Mouse (Mus musculus): ENCODE data around the gene Gm44973.
"Not testable (repeated sequence)": the region's sequence is repeated elsewhere in the genome, so short reads cannot be mapped to it uniquely, and the experiment has no call there.

Gm44973 gene

GRCm38 (mm10) chr7:5015118-5016001 is at the start of gene Gm44973:
Gene Gm44973 (plus strand): TSS chr7:5015496.
- peak; percentile 89 for DNase-seq (ENCODE audit: low read depth, low spot score)

DNA sequence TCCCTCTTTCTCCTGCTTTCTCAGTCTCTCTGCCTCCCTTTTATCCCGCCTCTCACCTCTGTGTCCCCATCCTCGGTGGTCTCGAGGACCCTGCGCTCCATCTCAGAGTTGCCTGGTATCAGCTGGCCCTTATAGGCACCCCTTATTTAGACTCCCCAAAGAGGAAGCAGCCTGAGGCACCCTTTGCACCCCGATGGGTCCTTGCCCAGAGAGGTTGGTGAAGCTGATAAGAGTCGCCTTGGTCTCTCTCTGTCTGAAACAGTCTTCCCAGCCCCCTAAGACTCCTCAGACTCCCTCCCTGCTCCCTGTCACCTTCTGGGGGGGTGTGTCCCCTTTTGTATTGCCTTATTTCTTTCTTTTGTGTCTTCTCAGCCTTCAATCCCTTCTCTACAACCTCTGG is 44.2 kb upstream of the Gm44973 start, which contains the start of gene Sbk3:
Gene Sbk3 (minus strand): TSS at position 101 of the 400 bp plus-strand sequence.
- no peak for DNase-seq (ENCODE audit: low read depth, low spot score)

DNA sequence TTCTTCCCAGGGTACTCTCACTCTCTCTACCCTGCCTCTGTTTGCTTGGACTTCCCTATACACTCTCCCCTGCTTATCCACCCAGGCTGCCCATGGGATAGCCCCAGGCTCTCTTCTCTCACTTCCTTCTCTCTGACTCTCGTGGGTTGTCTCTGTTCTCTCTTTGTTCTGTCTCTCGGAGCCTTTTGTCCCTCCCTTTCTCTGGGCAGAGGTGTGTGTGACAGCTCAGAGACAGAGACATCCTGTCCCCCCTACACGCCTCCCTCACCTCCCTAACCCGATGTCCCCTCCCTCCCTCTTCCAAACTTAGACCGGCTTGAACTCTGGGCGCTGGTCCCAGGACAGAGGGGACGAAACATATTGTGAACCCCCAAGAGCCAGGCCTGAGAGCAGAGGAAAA is 43.6 kb upstream of the Gm44973 start:
- DNase-seq (ENCODE audit: low read depth, low spot score): no peak

GRCm38 (mm10) chr7:4972321-4973047 is 42.8 kb upstream of the Gm44973 start:
- DNase-seq (ENCODE audit: low read depth, low spot score): no peak

GRCm38 (mm10) chr7:4975455-4975854 is 39.8 kb upstream of the Gm44973 start:
- no peak for DNase-seq (ENCODE audit: low read depth, low spot score)

GRCm38 (mm10) chr7:4976832-4977231 is 38.5 kb upstream of the Gm44973 start:
- DNase-seq (ENCODE audit: low read depth, low spot score): no peak

- DNase-seq (ENCODE audit: low read depth, low spot score): no peak
These were observed 27.0 kb upstream of the Gm44973 start for GRCm38 (mm10) chr7:4988250-4988649.

DNA sequence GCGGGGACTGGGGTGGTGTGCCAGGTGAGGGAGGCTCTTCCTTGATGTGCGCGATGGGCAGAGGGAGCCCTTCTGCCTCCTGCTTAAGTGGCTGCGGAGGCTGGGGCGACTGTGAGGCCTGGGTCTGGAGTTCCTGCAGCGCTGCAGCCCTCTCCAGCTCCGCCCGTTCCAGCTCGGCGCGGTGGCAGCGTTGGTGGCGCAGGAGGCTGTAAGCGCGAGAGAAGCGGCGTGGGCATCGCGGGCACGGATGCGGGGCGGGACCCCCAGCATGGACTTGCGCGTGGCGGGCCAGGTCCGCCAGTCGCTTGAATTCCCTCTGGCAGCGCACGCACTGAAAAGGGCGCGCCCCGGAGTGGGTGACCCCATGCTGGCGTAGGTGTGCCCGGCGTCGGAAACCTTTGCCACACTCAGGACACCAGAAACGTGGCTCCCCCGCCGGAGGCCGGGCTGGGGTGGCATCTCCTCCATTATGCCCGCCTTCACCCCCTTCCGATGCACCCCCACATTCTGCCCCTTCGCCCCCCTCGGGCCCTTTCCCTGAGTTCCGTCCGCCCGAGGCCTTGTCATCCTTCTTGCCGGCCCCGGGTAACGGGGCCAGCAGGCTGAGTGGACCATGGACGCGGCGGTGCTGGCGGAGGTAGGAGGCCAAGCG is 21.8 kb upstream of the Gm44973 start:
- no peak for DNase-seq (ENCODE audit: low read depth, low spot score)

DNA sequence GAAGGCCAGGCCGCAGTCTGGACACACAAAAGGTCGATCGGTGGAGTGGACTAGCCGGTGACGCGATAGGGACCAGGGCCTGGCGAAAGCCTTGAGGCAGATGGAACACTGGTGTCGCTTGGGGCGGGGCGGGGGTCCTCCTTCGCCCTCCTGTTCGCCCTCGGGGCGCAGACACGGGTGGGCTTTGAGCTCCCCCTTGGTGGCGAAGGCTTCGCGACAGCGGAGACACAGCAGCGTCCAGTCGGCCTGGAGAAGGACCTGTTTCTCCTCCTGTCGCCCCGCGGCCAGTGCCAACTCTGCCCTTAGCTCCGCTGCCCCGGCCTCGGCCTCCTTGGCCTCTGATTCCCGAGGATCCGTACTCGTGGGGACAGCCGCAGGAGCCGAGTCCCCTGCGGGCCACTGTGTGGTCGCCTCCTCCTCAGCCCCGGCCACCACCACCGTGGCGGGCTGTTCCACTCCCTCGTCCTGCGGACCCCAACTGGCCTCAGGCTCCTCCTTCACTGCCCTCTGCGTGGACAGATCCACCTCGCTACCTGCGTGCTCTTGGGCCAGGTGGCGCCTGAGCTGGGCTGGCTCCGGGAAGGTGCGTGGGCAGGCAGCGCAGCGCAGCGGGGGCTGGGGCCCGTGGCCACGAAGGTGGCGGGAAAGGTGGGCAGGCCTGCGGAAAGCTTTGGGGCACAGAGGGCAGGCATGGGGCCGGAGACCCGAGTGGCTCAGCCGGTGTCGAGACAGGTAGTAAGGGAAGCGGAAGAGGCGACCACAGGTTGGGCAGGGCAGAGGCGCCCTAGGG is 21.1 kb upstream of the Gm44973 start:
- no peak for DNase-seq (ENCODE audit: low read depth, low spot score)

GRCm38 (mm10) chr7:4995268-4996002 is 19.9 kb upstream of the Gm44973 start:
- DNase-seq (ENCODE audit: low read depth, low spot score): no peak

DNA sequence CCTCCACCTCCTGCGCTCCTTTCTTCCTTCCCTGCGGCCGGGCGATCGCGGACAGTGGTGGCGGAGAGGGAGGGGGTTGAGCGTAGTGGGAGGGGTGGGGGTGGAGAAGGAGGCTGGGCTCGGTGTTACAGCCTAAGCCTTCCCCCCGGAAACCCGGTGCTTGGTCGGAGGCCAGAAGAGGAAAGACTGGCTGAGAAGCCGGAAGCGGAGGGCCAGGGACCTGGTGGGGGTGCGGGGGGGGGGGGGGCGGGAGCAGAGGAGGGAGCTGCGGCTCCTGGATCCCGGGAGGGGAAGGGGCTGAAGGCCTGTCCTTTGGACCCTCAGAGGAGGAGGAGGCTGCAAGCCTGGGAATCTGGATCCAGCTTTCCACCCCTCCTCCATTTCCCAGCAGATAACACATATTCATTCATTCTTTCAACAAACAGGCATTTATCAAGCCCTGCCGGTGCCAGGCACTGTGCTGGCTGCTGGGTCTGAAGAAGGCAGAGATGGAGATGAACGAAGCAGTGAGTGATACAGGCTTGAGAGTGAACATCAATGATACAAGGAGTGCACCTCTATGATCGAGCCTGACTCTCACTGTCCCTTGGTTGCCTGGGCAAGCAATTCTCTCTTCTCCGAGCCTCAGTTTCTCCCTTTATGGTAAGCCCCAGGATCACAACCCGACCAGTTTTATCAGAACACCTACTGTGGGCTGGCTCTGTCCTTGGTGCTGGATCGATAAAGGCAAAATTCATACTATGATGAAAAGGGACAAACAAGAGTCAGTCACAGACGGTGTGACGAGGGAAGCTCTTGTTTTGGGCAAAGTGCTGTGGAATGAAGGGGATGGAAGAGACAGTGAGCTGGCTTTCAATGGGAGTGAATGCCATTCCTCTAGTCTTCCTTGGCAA is 19.0 kb upstream of the Gm44973 start, which contains the start of gene Zfp579:
Gene Zfp579 (minus strand): TSS at position 156 of the 893 bp plus-strand sequence.
- no peak for DNase-seq (ENCODE audit: low read depth, low spot score)

DNA sequence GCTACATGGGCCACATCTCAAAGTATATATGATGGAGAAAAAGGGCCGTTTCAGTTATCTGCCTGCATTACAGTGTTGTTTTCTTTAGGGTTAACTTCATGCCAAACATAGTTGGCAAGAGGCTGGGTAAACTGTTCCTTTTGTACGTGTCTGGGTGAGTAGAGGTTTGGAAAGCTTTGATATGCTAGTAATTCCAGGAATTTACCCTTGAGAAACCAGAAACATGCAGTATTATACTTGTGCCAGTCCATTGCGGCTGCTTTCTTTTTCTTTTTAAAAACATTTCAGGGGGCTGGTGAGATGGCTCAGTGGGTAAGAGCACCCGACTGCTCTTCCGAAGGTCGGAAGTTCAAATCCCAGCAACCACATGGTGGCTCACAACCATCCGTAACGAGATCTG is 18.4 kb upstream of the Gm44973 start:
- no peak for DNase-seq (ENCODE audit: low read depth, low spot score)

GRCm38 (mm10) chr7:4999876-5000275 is 15.4 kb upstream of the Gm44973 start:
- no peak for DNase-seq (ENCODE audit: low read depth, low spot score)

DNA sequence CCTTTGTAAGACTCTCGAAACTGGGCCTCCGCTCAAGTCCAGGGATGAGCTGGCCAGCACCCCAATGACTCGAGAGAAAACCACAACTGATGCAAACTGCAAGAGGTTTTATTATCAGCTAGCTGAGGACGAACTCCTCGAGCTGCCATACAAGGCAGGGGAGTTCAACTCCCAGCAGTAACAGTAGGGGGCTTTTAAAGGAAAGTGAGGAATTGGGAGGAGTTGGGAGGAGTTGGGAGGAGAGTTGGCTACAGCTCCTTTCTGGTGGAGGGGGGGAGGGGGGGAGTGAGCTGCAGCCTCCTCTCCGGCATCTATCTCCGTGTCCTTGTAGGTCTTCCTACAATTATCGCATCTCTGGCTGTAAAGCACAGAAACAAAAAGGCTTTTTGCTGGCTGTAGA is 12.4 kb upstream of the Gm44973 start:
- DNase-seq (ENCODE audit: low read depth, low spot score): not testable (repeated sequence)

GRCm38 (mm10) chr7:5008229-5008628 is 7.1 kb upstream of the Gm44973 start:
- no peak for DNase-seq (ENCODE audit: low read depth, low spot score)

DNA sequence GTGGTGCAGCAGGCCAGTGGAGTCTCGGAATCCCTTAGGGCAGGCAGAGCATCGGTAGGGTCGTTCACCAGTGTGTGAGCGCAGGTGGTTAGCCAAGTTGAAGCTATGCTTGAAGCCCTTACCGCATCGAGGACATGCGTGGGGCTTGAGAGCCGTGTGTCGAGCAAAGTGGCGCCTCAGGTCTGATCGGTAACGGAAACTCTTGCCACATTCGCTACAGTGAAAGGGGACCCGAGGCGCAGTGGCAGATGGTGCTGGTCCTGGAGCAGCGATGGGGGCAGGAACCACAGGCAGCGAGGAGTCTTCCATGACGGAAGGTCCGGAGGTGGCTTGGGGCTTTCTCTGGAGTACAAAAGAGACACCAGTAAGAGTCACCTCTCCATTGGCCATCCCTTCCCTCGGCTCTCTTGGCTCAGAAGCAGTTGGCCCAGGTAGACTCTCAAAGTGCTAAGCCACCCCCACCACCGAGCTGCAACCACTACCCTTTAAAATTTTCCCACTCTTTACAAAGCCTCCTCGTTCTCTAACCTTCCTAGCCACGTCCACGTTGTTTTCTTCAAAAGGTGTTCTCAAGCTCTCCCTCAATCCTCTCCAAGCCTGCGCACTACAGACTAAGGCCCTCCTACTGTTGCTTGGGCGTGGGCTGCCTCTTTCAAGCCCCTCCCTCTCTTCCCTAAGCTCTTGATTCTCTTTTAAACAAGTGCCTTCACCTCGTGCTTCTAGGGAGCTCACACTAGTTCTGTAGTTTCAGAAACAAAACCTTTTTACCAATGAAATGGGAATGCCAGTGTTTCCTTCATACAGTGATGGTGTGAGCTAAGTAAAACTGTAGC is 2.4 kb upstream of the Gm44973 start:
- no peak for DNase-seq (ENCODE audit: low read depth, low spot score)

DNA sequence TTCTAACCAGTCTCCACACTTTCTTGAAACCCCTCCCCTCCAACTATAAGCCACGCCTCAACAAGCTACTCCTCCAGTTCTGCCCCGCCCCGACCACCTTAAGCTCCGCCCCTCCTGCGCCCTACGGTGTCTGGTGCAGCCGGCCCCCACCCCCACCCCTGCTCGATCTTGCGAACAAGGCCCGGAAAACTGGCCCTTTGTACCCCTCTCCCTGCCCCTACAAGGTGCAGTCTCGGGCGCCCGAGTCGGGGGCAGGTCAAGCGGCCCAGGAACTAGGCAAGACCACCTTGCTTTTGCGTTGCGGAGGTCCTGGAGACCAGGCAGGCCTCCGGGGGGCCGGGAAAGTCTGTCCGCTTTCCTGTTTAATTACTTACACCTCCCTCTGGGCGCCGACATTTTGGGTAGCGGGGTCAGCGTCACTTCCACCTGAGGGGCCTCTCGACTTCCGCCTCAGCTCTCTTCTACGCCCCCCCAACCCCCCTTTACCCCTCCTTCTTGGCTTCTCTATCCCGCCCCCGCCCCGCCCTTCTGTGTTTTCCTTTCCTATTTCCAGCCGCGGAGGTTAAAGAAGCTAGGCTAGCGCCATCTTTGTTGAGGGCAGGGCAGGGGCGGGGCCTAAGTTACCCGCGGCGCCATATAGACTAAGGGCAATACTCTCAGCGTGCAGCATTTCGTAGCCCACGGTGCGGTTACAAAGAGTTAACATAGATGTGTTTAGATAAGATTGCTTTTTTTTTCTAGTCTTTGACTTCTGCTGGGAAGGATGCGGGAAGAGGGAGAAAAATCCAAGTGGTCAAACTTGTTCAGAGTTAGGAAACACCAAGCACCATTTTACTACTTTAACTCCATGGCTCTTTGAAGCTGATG is 812 bp upstream of the Gm44973 start, which contains the start of the genes Zfp524 and Fiz1:
Gene Zfp524 (plus strand): TSS at position 165 of the 867 bp plus-strand sequence.
Gene Fiz1 (minus strand): TSS at position 447 of the 867 bp plus-strand sequence.
- DNase-seq (ENCODE audit: low read depth, low spot score): peak; percentile 96

Data from c-Kit-negative CD71-positive TER-119-positive erythroid progenitor cells, embryonic 14.5 days (primary cell).